Mouse (Mus musculus): ENCODE results near the gene Traf4. TPM values are rescaled to one million over a fixed set of nuclear protein-coding genes. Genes with fewer than 3 reads are reported as not detected.

Traf4 gene
- polyA plus RNA-seq, 1 experiment: not detected

DNA sequence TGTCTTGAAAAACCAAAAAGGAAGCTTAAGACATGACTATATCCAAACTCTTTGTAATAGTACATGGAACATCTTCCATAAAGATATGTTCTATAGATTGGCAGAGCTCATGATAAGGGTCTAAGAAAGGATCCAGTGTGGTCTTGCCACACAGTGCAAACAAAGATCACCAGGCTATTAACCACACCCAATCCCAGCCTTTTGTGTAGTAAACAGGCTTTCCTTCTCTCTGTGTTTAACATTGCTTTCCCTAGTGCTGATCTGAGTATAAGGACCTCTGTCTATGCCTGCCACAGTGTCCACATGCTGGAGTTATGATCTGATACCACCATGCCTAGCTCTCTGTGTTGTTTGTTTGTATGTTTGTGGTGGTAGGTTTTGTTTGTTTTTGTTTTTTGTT, 41.6 kb downstream of the Traf4 start:
- H3K4me1 ChIP-seq (ENCODE audit: control insufficient read depth, insufficient read depth, low read length): peaks cover 8% of the 10 kb centered on the region; the same call in 1 of the 2 replicates
- H3K4me3 ChIP-seq (ENCODE audit: insufficient read depth, low read depth, low read length): no peak overlapping the region
- TF ChIP-seq POLR2A (IDR thresholded peaks at IDR 0.05; ENCODE audit: insufficient read depth, low read depth, low read length): no peak
- no peak overlapping the region for H3K27ac ChIP-seq (ENCODE audit: insufficient read depth, low read depth, low read length)

DNA sequence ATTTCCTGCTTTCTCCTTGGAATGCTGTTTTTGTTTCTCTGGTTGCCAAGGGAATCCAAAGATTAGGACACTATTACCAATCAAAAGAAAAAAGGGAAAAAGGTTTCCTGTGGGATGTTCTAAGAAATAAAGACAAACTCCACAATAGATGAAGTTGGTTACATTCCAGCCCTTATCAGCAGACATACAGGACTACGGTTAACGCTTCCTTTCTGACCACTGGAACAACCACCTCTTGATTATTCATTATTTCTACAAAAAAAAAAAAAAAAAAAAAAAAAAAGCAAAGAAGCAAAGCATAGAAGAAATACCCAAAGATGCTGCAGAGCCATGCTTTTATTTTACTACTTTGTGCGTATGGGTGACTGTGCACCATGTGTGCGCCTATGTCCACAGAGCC, 42.6 kb downstream of the Traf4 start:
- TF ChIP-seq POLR2A (IDR thresholded peaks at IDR 0.05; ENCODE audit: insufficient read depth, low read depth, low read length): no peak
- no peak for TF ChIP-seq CTCF (IDR thresholded peaks at IDR 0.05; ENCODE audit: insufficient read depth, low read depth, low read length)
- Histone ChIP-seq H3K4me1 (ENCODE audit: control insufficient read depth, insufficient read depth, low read length) (peaks cover 8% of the 10 kb centered on the region; the same call in 1 of the 2 replicates), H3K27ac (ENCODE audit: insufficient read depth, low read depth, low read length) (no peak overlapping the region), H3K4me3 (ENCODE audit: insufficient read depth, low read depth, low read length) (no peak overlapping the region)
- WGBS: 88% methylated on average over 4 of the region's 4 CpGs

DNA sequence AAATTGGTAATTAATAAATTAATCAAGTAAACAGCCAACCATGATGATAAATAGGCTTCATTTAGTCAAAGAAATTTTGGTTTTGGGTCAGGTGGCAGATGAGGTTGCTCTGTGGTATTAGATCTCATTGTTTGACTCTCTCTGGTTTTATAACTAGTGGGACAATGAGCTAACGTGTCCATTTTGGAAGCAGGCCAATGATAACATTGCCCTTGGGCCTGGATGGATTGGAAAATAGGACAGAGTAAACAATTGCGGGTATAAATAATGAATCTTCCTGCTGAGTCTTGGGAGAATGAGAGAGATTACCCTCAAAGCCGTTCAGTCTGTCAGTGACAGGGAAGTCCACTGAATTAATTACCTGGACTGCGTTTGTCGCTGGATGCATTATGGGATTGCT, 44.2 kb downstream of the Traf4 start:
- Histone ChIP-seq H3K27ac (ENCODE audit: insufficient read depth, low read depth, low read length) (no peak overlapping the region), H3K4me1 (ENCODE audit: control insufficient read depth, insufficient read depth, low read length) (peaks cover 5% of the 10 kb centered on the region; the same call in 1 of the 2 replicates), H3K4me3 (ENCODE audit: insufficient read depth, low read depth, low read length) (no peak overlapping the region)
- TF ChIP-seq CTCF (IDR thresholded peaks at IDR 0.05; ENCODE audit: insufficient read depth, low read depth, low read length): no peak
- no peak for TF ChIP-seq POLR2A (IDR thresholded peaks at IDR 0.05; ENCODE audit: insufficient read depth, low read depth, low read length)
- WGBS: 69% methylated on average over 5 of the region's 5 CpGs

DNA sequence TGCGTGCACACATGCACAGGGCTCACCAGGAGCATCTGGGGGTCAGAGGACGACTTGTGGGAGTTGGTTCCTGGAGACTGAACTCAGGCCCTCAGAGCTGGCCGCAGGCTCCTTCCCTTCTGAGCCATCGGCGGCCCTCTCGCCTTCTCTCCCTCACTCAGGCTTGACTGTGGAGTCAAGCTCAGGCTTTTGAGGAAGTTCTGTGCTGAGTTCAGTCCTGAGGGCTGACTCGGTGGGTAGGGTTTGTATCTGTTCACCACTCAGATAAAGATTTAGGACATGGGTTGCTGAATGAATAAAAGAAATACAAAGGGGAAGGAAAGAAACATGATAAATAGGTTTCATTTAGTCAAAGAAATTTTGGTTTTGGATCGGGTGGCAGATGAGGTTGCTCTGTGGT, 45.5 kb downstream of the Traf4 start:
- TF ChIP-seq CTCF (IDR thresholded peaks at IDR 0.05; ENCODE audit: insufficient read depth, low read depth, low read length): no peak
- no peak for TF ChIP-seq POLR2A (IDR thresholded peaks at IDR 0.05; ENCODE audit: insufficient read depth, low read depth, low read length)
- WGBS: 87% methylated on average over 8 of the region's 8 CpGs
- H3K4me1 ChIP-seq (ENCODE audit: control insufficient read depth, insufficient read depth, low read length): peaks cover 4% of the 10 kb centered on the region; the same call in 1 of the 2 replicates
- no peak overlapping the region for H3K4me3 ChIP-seq (ENCODE audit: insufficient read depth, low read depth, low read length)
- H3K27ac ChIP-seq (ENCODE audit: insufficient read depth, low read depth, low read length): no peak overlapping the region

DNA sequence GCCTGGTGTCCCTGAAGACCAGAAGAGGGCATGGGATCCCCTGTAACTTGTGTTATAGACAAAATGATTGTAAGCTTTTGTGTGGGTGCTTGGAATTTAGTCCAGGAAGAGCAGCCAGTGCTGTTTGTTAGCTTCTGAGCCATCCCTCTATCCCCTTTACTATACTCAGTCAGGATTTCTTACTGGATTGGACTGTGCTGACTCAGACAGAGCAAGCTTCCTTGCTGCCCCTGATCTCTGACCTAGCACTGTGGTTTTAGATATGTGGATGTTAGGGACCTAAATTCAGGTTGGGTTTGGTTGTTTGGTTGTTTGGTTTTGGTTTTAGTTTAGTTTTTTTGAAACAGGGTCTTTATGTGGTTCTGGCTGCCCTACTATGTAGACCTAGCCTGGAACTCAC, 46.9 kb downstream of the Traf4 start:
- H3K27ac ChIP-seq (ENCODE audit: insufficient read depth, low read depth, low read length): no peak overlapping the region
- peaks cover 5% of the 10 kb centered on the region for H3K4me1 ChIP-seq (ENCODE audit: control insufficient read depth, insufficient read depth, low read length)
- no peak overlapping the region for H3K4me3 ChIP-seq (ENCODE audit: insufficient read depth, low read depth, low read length)
- no peak for TF ChIP-seq CTCF (IDR thresholded peaks at IDR 0.05; ENCODE audit: insufficient read depth, low read depth, low read length)
- no peak for TF ChIP-seq POLR2A (IDR thresholded peaks at IDR 0.05; ENCODE audit: insufficient read depth, low read depth, low read length)

DNA sequence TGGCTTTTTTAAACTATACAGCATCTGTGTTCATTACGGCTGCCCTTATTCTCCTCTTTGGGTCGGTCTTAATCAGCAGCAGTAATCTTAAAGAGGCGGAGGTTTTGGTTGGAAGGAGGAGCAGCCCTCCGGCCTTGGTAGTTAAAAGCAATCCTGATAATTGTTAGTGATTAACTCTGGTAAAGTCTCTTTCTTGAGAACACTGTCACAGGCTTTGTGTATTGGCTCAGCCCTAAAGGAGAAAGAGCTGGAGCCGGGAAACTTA, 49.3 kb downstream of the Traf4 start:
- 6% methylated on average over 5 of the region's 5 CpGs for WGBS
- Histone ChIP-seq H3K27ac (ENCODE audit: insufficient read depth, low read depth, low read length) (peak overlapping the region; percentile 93; the same call in 1 of the 2 replicates), H3K4me3 (ENCODE audit: insufficient read depth, low read depth, low read length) (peak overlapping the region; percentile 97), H3K4me1 (ENCODE audit: control insufficient read depth, insufficient read depth, low read length) (peaks cover 10% of the 10 kb centered on the region)
- no peak for TF ChIP-seq CTCF (IDR thresholded peaks at IDR 0.05; ENCODE audit: insufficient read depth, low read depth, low read length)
- no peak for TF ChIP-seq POLR2A (IDR thresholded peaks at IDR 0.05; ENCODE audit: insufficient read depth, low read depth, low read length)

DNA sequence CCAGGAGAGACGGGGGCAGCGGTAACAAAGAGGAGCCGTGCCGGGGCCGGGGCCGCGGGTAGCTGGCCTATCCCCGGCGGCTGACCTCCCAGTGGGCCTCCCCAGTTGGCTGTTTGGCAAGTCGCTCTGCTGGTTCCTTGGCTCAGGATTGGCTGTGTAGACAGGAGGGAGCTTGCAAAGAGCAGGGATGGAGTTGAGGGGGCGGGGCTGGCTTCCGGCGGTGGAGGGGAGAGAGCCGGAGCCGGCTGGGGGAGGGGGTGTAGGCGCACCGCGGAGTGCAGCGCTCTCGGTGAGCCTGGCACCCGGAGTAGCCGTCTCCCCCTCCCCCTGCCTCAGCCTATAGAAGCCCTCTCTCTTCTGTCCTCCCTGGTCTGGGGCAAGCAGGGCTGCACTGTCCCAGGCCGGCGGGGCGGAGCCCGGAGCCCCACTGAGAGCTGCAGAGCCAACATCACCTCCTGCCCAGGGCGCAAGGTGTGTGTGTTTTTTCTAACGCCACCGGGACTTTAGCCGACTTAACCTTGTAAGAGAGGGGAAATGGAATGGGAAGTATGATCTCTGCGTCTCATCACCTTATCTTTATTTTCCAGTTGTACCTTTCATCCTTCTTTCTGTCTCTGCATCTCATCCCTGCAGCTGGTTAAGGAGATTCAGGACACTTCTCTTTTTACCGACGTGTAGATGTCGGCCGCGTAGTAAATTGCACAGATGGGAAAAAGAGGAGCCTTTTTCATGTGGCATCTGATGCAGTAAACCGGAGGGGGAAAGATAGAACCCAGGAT, 49.8 kb downstream of the Traf4 start:
- TF ChIP-seq POLR2A (IDR thresholded peaks at IDR 0.05; ENCODE audit: insufficient read depth, low read depth, low read length): no peak; the same call in 1 of the 2 replicates
- no peak for TF ChIP-seq CTCF (IDR thresholded peaks at IDR 0.05; ENCODE audit: insufficient read depth, low read depth, low read length)
- Histone ChIP-seq H3K27ac (ENCODE audit: insufficient read depth, low read depth, low read length) (peak overlapping the region; percentile 93), H3K4me3 (ENCODE audit: insufficient read depth, low read depth, low read length) (peak overlapping the region; percentile 97), H3K4me1 (ENCODE audit: control insufficient read depth, insufficient read depth, low read length) (peaks cover 10% of the 10 kb centered on the region)
- WGBS: 1% methylated on average over 37 of the region's 37 CpGs

DNA sequence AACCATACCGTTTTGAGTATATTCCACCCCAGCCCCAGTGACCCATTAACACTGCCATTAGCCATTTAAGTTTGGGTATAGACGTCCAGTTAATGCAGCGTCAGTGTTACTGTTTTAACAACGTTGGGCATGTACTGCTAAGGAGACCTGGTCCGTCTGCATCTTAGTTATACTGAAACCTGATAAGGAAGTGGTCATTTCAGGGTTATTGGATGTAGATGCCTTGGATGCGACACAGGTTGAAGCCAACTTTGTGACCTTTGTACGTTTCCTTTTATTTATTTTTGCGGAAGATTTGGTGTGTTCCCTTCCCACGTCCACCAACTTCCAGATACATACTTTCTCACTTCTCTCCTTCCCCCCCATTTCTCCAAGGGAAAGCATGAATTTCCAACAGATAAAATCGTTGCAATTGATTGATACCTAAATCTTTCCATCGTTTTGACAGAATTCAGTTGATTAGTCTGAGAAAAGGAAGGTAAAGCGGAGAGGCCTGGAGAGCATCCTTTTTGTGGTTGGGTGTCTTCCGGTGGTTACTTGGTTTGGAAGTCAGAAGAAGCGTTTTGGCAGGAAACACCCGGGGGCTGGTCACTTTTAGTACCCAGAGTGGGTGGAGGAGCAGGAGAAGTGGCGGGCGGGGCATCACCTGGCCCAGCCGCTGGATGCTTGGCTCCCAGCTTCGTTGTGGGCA, 50.6 kb downstream of the Traf4 start:
- H3K27ac ChIP-seq (ENCODE audit: insufficient read depth, low read depth, low read length): peak overlapping the region; percentile 87
- H3K4me3 ChIP-seq (ENCODE audit: insufficient read depth, low read depth, low read length): peak overlapping the region; percentile 97
- WGBS: 11% methylated on average over 19 of the region's 19 CpGs
- TF ChIP-seq POLR2A (IDR thresholded peaks at IDR 0.05; ENCODE audit: insufficient read depth, low read depth, low read length) (0 out of 2 replicates have a peak, but pooled peaks have one; percentile 39), CTCF (IDR thresholded peaks at IDR 0.05; ENCODE audit: insufficient read depth, low read depth, low read length) (no peak)
- H3K4me1 ChIP-seq (ENCODE audit: control insufficient read depth, insufficient read depth, low read length): peaks cover 10% of the 10 kb centered on the region

DNA sequence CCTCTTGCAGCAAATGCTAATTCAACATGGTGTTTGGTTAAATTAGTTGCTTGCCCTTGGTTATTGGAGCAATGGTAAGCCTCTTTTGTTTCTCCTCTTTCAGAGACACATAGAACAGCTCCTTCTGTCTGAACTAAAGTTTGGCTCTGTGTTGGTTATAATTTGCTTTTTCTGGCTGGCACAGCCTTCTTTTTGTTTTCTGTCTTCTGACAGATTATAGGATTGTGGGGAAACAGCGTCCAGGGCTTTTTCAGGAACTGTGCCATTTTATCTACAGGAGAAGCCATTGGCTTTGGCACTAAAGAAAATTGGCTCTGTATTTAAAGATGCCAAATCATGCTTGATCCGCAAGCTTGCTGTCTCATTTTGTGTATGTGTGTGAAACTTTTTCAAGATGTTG, 51.8 kb downstream of the Traf4 start:
- H3K27ac ChIP-seq (ENCODE audit: insufficient read depth, low read depth, low read length): peak overlapping the region; percentile 50; the same call in 1 of the 2 replicates
- 29% methylated on average over 2 of the region's 2 CpGs for WGBS
- TF ChIP-seq POLR2A (IDR thresholded peaks at IDR 0.05; ENCODE audit: insufficient read depth, low read depth, low read length) (no peak), CTCF (IDR thresholded peaks at IDR 0.05; ENCODE audit: insufficient read depth, low read depth, low read length) (no peak)
- no peak overlapping the region for H3K4me3 ChIP-seq (ENCODE audit: insufficient read depth, low read depth, low read length)
- H3K4me1 ChIP-seq (ENCODE audit: control insufficient read depth, insufficient read depth, low read length): peaks cover 13% of the 10 kb centered on the region

Other genes with a start within 250 kb of the Traf4 start
- 109 TPM in 1 of 2 replicates, not detected in the other for gene Sez6, start 234.8 kb downstream of the Traf4 start, polyA plus RNA-seq (2012; ENCODE audit: insufficient read depth, insufficient read length, low replicate concordance, missing spikeins)
- gene Phf12, start 182.8 kb downstream of the Traf4 start, polyA plus RNA-seq (2012; ENCODE audit: insufficient read depth, insufficient read length, low replicate concordance, missing spikeins): 389 TPM in 1 of 2 replicates, not detected in the other
- gene Dhrs13, start 133.3 kb downstream of the Traf4 start, polyA plus RNA-seq (2012; ENCODE audit: insufficient read depth, insufficient read length, low replicate concordance, missing spikeins): not detected in 2 replicates
- not detected in 2 replicates for gene Flot2, start 127.7 kb downstream of the Traf4 start, polyA plus RNA-seq (2012; ENCODE audit: insufficient read depth, insufficient read length, low replicate concordance, missing spikeins)
- gene Eral1, start 85.2 kb downstream of the Traf4 start, polyA plus RNA-seq (2012; ENCODE audit: insufficient read depth, insufficient read length, low replicate concordance, missing spikeins): not detected in 2 replicates
- not detected in 2 replicates for gene Fam222b, start 70.9 kb downstream of the Traf4 start, polyA plus RNA-seq (2012; ENCODE audit: insufficient read depth, insufficient read length, low replicate concordance, missing spikeins)
- gene Nek8, start 11.1 kb upstream of the Traf4 start, polyA plus RNA-seq (2012; ENCODE audit: insufficient read depth, insufficient read length, low replicate concordance, missing spikeins): not detected in 2 replicates
- gene Tlcd1, start 11.1 kb upstream of the Traf4 start, polyA plus RNA-seq (2012; ENCODE audit: insufficient read depth, insufficient read length, low replicate concordance, missing spikeins): not detected in 2 replicates
- 1,288 TPM in 1 of 2 replicates, not detected in the other for gene Rpl23a, start 18.0 kb upstream of the Traf4 start, polyA plus RNA-seq (2012; ENCODE audit: insufficient read depth, insufficient read length, low replicate concordance, missing spikeins)
- gene Rab34, start 22.8 kb upstream of the Traf4 start, polyA plus RNA-seq (2012; ENCODE audit: insufficient read depth, insufficient read length, low replicate concordance, missing spikeins): not detected in 2 replicates
- gene Proca1, start 27.8 kb upstream of the Traf4 start, polyA plus RNA-seq (2012; ENCODE audit: insufficient read depth, insufficient read length, low replicate concordance, missing spikeins): not detected in 2 replicates
- not detected in 2 replicates for gene Sdf2, start 80.2 kb upstream of the Traf4 start, polyA plus RNA-seq (2012; ENCODE audit: insufficient read depth, insufficient read length, low replicate concordance, missing spikeins)
- gene Supt6, start 80.4 kb upstream of the Traf4 start, polyA plus RNA-seq (2012; ENCODE audit: insufficient read depth, insufficient read length, low replicate concordance, missing spikeins): 62.3 TPM in 1 of 2 replicates, not detected in the other
- gene 2610507B11Rik, start 96.2 kb upstream of the Traf4 start, polyA plus RNA-seq (2012; ENCODE audit: insufficient read depth, insufficient read length, low replicate concordance, missing spikeins): 122 and 503 TPM in 2 replicates
- not detected in 2 replicates for gene BC030499, start 125.3 kb upstream of the Traf4 start, polyA plus RNA-seq (2012; ENCODE audit: insufficient read depth, insufficient read length, low replicate concordance, missing spikeins)
- gene Spag5, start 135.9 kb upstream of the Traf4 start, polyA plus RNA-seq (2012; ENCODE audit: insufficient read depth, insufficient read length, low replicate concordance, missing spikeins): not detected in 2 replicates
- gene Aldoc, start 157.4 kb upstream of the Traf4 start, polyA plus RNA-seq (2012; ENCODE audit: insufficient read depth, insufficient read length, low replicate concordance, missing spikeins): 410 and 562 TPM in 2 replicates
- gene Pigs, start 162.8 kb upstream of the Traf4 start, polyA plus RNA-seq (2012; ENCODE audit: insufficient read depth, insufficient read length, low replicate concordance, missing spikeins): not detected in 2 replicates
- not detected in 2 replicates for gene Unc119, start 177.9 kb upstream of the Traf4 start, polyA plus RNA-seq (2012; ENCODE audit: insufficient read depth, insufficient read length, low replicate concordance, missing spikeins)
- not detected in 2 replicates for gene Foxn1, start 221.0 kb upstream of the Traf4 start, polyA plus RNA-seq (2012; ENCODE audit: insufficient read depth, insufficient read length, low replicate concordance, missing spikeins)